Mouse (Mus musculus): Measurements from ENCODE around the gene Kctd11. TPM values are rescaled to one million over a fixed set of nuclear protein-coding genes. Genes with fewer than 3 reads are reported as not detected.

The Kctd11 gene
- polyA plus RNA-seq, 1 experiment from 2014 or later: 1.9 TPM

GRCm38 (mm10) chr11:69835966-69836335 is 45.3 kb downstream of the Kctd11 start:
- Histone ChIP-seq H3K4me2 (ENCODE audit: low read length) (peak overlapping the region; percentile 97), H3K27ac (ENCODE audit: low read length) (peak overlapping the region; percentile 98), H3K4me1 (ENCODE audit: control insufficient read depth, insufficient read depth, low read length) (peaks cover 30% of the 10 kb centered on the region), H3K27me3 (ENCODE audit: control insufficient read depth, insufficient read depth, low read depth, low read length) (no peaks in the 10 kb centered on the region), H3K9ac (ENCODE audit: low read depth, low read length) (peak overlapping the region; percentile 99), H3K9me3 (replicated peaks; ENCODE audit: control insufficient read depth, low read length, poor library complexity, severe bottlenecking) (no peaks in the 10 kb centered on the region), H3K36me3 (ENCODE audit: control insufficient read depth, insufficient read depth, low read length) (peaks cover 10% of the 10 kb centered on the region), H3K4me3 (ENCODE audit: low read depth, low read length) (peak overlapping the region; percentile 94)
- 11% methylated on average over 4 of the region's 4 CpGs for WGBS
- no peak for ATAC-seq

- Histone ChIP-seq H3K27ac (ENCODE audit: low read length) (peak overlapping the region; percentile 98), H3K36me3 (ENCODE audit: control insufficient read depth, insufficient read depth, low read length) (peaks cover 10% of the 10 kb centered on the region), H3K4me2 (ENCODE audit: low read length) (peak overlapping the region; percentile 97), H3K4me1 (ENCODE audit: control insufficient read depth, insufficient read depth, low read length) (peaks cover 30% of the 10 kb centered on the region), H3K9me3 (replicated peaks; ENCODE audit: control insufficient read depth, low read length, poor library complexity, severe bottlenecking) (no peaks in the 10 kb centered on the region), H3K27me3 (ENCODE audit: control insufficient read depth, insufficient read depth, low read depth, low read length) (no peaks in the 10 kb centered on the region), H3K4me3 (ENCODE audit: low read depth, low read length) (peak overlapping the region; percentile 94), H3K9ac (ENCODE audit: low read depth, low read length) (peak overlapping the region; percentile 99)
- no peak for ATAC-seq
- 2% methylated on average over 9 of the region's 9 CpGs for WGBS
Measured at GRCm38 (mm10) chr11:69835326-69835965, 45.8 kb downstream of the Kctd11 start.

GRCm38 (mm10) chr11:69834001-69834549 is 47.1 kb downstream of the Kctd11 start:
- peak overlapping the region; percentile 97 for H3K4me2 ChIP-seq (ENCODE audit: low read length)
- 8% methylated on average over 42 of the region's 48 CpGs for WGBS

GRCm38 (mm10) chr11:69833554-69833953 is 47.7 kb downstream of the Kctd11 start:
- H3K4me2 ChIP-seq (ENCODE audit: low read length): peak overlapping the region; percentile 97
- 58% methylated on average over 8 of the region's 8 CpGs for WGBS
- no peaks in the 10 kb centered on the region for H3K9me3 ChIP-seq (replicated peaks; ENCODE audit: control insufficient read depth, low read length, poor library complexity, severe bottlenecking)
- H3K4me1 ChIP-seq (ENCODE audit: control insufficient read depth, insufficient read depth, low read length): peaks cover 23% of the 10 kb centered on the region
- peak overlapping the region; percentile 50; the same call in 1 of the 2 replicates for H3K27ac ChIP-seq (ENCODE audit: low read length)
- peak overlapping the region; percentile 99 for H3K9ac ChIP-seq (ENCODE audit: low read depth, low read length)
- H3K27me3 ChIP-seq (ENCODE audit: control insufficient read depth, insufficient read depth, low read depth, low read length): no peaks in the 10 kb centered on the region
- ATAC-seq: no peak
- H3K4me3 ChIP-seq (ENCODE audit: low read depth, low read length): peak overlapping the region; percentile 94
- peaks cover 13% of the 10 kb centered on the region for H3K36me3 ChIP-seq (ENCODE audit: control insufficient read depth, insufficient read depth, low read length)

More at GRCm38 (mm10) chr11:69834001-69834549, 47.1 kb downstream of the Kctd11 start:
- Histone ChIP-seq H3K9ac (ENCODE audit: low read depth, low read length) (peak overlapping the region; percentile 99), H3K4me3 (ENCODE audit: low read depth, low read length) (peak overlapping the region; percentile 94), H3K27ac (ENCODE audit: low read length) (peak overlapping the region; percentile 50; the same call in 1 of the 2 replicates), H3K27me3 (ENCODE audit: control insufficient read depth, insufficient read depth, low read depth, low read length) (no peaks in the 10 kb centered on the region), H3K9me3 (replicated peaks; ENCODE audit: control insufficient read depth, low read length, poor library complexity, severe bottlenecking) (no peaks in the 10 kb centered on the region), H3K36me3 (ENCODE audit: control insufficient read depth, insufficient read depth, low read length) (peaks cover 13% of the 10 kb centered on the region), H3K4me1 (ENCODE audit: control insufficient read depth, insufficient read depth, low read length) (peaks cover 26% of the 10 kb centered on the region)
- no peak for ATAC-seq

GRCm38 (mm10) chr11:69828832-69829231 is 52.4 kb downstream of the Kctd11 start:
- Histone ChIP-seq H3K9ac (ENCODE audit: low read depth, low read length) (no peak overlapping the region), H3K27me3 (ENCODE audit: control insufficient read depth, insufficient read depth, low read depth, low read length) (no peaks in the 10 kb centered on the region), H3K4me1 (ENCODE audit: control insufficient read depth, insufficient read depth, low read length) (peaks cover 3% of the 10 kb centered on the region), H3K4me2 (ENCODE audit: low read length) (no peak overlapping the region), H3K36me3 (ENCODE audit: control insufficient read depth, insufficient read depth, low read length) (peaks cover 50% of the 10 kb centered on the region), H3K27ac (ENCODE audit: low read length) (no peak overlapping the region), H3K9me3 (replicated peaks; ENCODE audit: control insufficient read depth, low read length, poor library complexity, severe bottlenecking) (no peaks in the 10 kb centered on the region), H3K4me3 (ENCODE audit: low read depth, low read length) (no peak overlapping the region)
- no peak for ATAC-seq
- WGBS: 54% methylated on average over 5 of the region's 5 CpGs

Small RNA genes within 50 kb of the gene (microRNA-seq; reads per million reads assigned to microRNA genes)
- not detected for gene Mir6924

Other genes with a start within 250 kb of the Kctd11 start
- gene Fxr2, start 248.4 kb downstream of the Kctd11 start, polyA plus RNA-seq (2015; fragmentation: Nextera tagmentation; extraction: Ambion mirVana): 33.3 and 37.3 TPM in 2 replicates
- not detected in 2 replicates for gene Sox15, start 226.1 kb downstream of the Kctd11 start, polyA plus RNA-seq (2015; fragmentation: Nextera tagmentation; extraction: Ambion mirVana)
- gene Mpdu1, start 218.8 kb downstream of the Kctd11 start, polyA plus RNA-seq (2015; fragmentation: Nextera tagmentation; extraction: Ambion mirVana): 101 and 104 TPM in 2 replicates
- 6.4 and 9.7 TPM in 2 replicates for gene Cd68, start 215.3 kb downstream of the Kctd11 start, polyA plus RNA-seq (2015; fragmentation: Nextera tagmentation; extraction: Ambion mirVana)
- gene Eif4a1, start 209.0 kb downstream of the Kctd11 start, polyA plus RNA-seq (2015; fragmentation: Nextera tagmentation; extraction: Ambion mirVana): 477 and 496 TPM in 2 replicates
- 94.0 and 98.5 TPM in 2 replicates for gene Senp3, start 199.3 kb downstream of the Kctd11 start, polyA plus RNA-seq (2015; fragmentation: Nextera tagmentation; extraction: Ambion mirVana)
- 0.53 and 0.66 TPM in 2 replicates for gene Tnfsf13, start 195.6 kb downstream of the Kctd11 start, polyA plus RNA-seq (2015; fragmentation: Nextera tagmentation; extraction: Ambion mirVana)
- 2.3 and 3.0 TPM in 2 replicates for gene Tnfsf12, start 185.6 kb downstream of the Kctd11 start, polyA plus RNA-seq (2015; fragmentation: Nextera tagmentation; extraction: Ambion mirVana)
- 0.60 and 0.87 TPM in 2 replicates for gene Tnfsfm13, start 185.3 kb downstream of the Kctd11 start, polyA plus RNA-seq (2015; fragmentation: Nextera tagmentation; extraction: Ambion mirVana)
- 13.0 and 15.5 TPM in 2 replicates for gene Polr2a, start 122.8 kb downstream of the Kctd11 start, polyA plus RNA-seq (2015; fragmentation: Nextera tagmentation; extraction: Ambion mirVana)
- 0.21 and 0.22 TPM in 2 replicates for gene Slc35g3, start 119.4 kb downstream of the Kctd11 start, polyA plus RNA-seq (2015; fragmentation: Nextera tagmentation; extraction: Ambion mirVana)
- 4.2 and 5.2 TPM in 2 replicates for gene Zbtb4, start 115.5 kb downstream of the Kctd11 start, polyA plus RNA-seq (2015; fragmentation: Nextera tagmentation; extraction: Ambion mirVana)
- gene Chrnb1, start 85.5 kb downstream of the Kctd11 start, polyA plus RNA-seq (2015; fragmentation: Nextera tagmentation; extraction: Ambion mirVana): 1.4 and 1.6 TPM in 2 replicates
- gene Fgf11, start 79.5 kb downstream of the Kctd11 start, polyA plus RNA-seq (2015; fragmentation: Nextera tagmentation; extraction: Ambion mirVana): 4.1 and 4.5 TPM in 2 replicates
- 0.54 and 0.56 TPM in 2 replicates for gene Tmem102, start 75.8 kb downstream of the Kctd11 start, polyA plus RNA-seq (2015; fragmentation: Nextera tagmentation; extraction: Ambion mirVana)
- not detected in 2 replicates for gene Gm39566, start 66.1 kb downstream of the Kctd11 start, polyA plus RNA-seq (2015; fragmentation: Nextera tagmentation; extraction: Ambion mirVana)
- not detected in 2 replicates for gene Spem2, start 62.9 kb downstream of the Kctd11 start, polyA plus RNA-seq (2015; fragmentation: Nextera tagmentation; extraction: Ambion mirVana)
- gene Spem1, start 59.2 kb downstream of the Kctd11 start, polyA plus RNA-seq (2015; fragmentation: Nextera tagmentation; extraction: Ambion mirVana): 0.24 and 0.68 TPM in 2 replicates
- gene Nlgn2, start 43.6 kb downstream of the Kctd11 start, polyA plus RNA-seq (2015; fragmentation: Nextera tagmentation; extraction: Ambion mirVana): 20.6 and 21.5 TPM in 2 replicates
- 271 and 312 TPM in 2 replicates for gene Tmem256, start 42.9 kb downstream of the Kctd11 start, polyA plus RNA-seq (2015; fragmentation: Nextera tagmentation; extraction: Ambion mirVana)
- 46.3 and 48.1 TPM in 2 replicates for gene Plscr3, start 35.0 kb downstream of the Kctd11 start, polyA plus RNA-seq (2015; fragmentation: Nextera tagmentation; extraction: Ambion mirVana)
- 0.11 and 0.35 TPM in 2 replicates for gene Tnk1, start 22.7 kb downstream of the Kctd11 start, polyA plus RNA-seq (2015; fragmentation: Nextera tagmentation; extraction: Ambion mirVana)
- gene Tmem95, start 3.4 kb downstream of the Kctd11 start, polyA plus RNA-seq (2015; fragmentation: Nextera tagmentation; extraction: Ambion mirVana): not detected in 2 replicates
- gene Acap1, start 14.1 kb upstream of the Kctd11 start, polyA plus RNA-seq (2015; fragmentation: Nextera tagmentation; extraction: Ambion mirVana): 0.26 and 0.42 TPM in 2 replicates
- gene 2810408A11Rik, start 19.6 kb upstream of the Kctd11 start, polyA plus RNA-seq (2015; fragmentation: Nextera tagmentation; extraction: Ambion mirVana): 6.6 and 7.4 TPM in 2 replicates
- gene Neurl4, start 19.7 kb upstream of the Kctd11 start, polyA plus RNA-seq (2015; fragmentation: Nextera tagmentation; extraction: Ambion mirVana): 18.7 and 24.1 TPM in 2 replicates
- 70.3 TPM in 2 replicates for gene Gps2, start 32.5 kb upstream of the Kctd11 start, polyA plus RNA-seq (2015; fragmentation: Nextera tagmentation; extraction: Ambion mirVana)
- 1,061 and 1,062 TPM in 2 replicates for gene Eif5a, start 40.6 kb upstream of the Kctd11 start, polyA plus RNA-seq (2015; fragmentation: Nextera tagmentation; extraction: Ambion mirVana)
- 5.1 and 7.2 TPM in 2 replicates for gene Ybx2, start 54.4 kb upstream of the Kctd11 start, polyA plus RNA-seq (2015; fragmentation: Nextera tagmentation; extraction: Ambion mirVana)
- gene Slc2a4, start 66.8 kb upstream of the Kctd11 start, polyA plus RNA-seq (2015; fragmentation: Nextera tagmentation; extraction: Ambion mirVana): 3.1 and 3.2 TPM in 2 replicates
- 0.40 and 0.70 TPM in 2 replicates for gene Cldn7, start 83.4 kb upstream of the Kctd11 start, polyA plus RNA-seq (2015; fragmentation: Nextera tagmentation; extraction: Ambion mirVana)
- gene Ctdnep1, start 99.8 kb upstream of the Kctd11 start, polyA plus RNA-seq (2015; fragmentation: Nextera tagmentation; extraction: Ambion mirVana): 23.0 and 24.4 TPM in 2 replicates
- gene Elp5, start 101.1 kb upstream of the Kctd11 start, polyA plus RNA-seq (2015; fragmentation: Nextera tagmentation; extraction: Ambion mirVana): 162 and 173 TPM in 2 replicates
- gene Gabarap, start 109.7 kb upstream of the Kctd11 start, polyA plus RNA-seq (2015; fragmentation: Nextera tagmentation; extraction: Ambion mirVana): 527 and 528 TPM in 2 replicates
- 51.2 and 58.6 TPM in 2 replicates for gene Phf23, start 114.4 kb upstream of the Kctd11 start, polyA plus RNA-seq (2015; fragmentation: Nextera tagmentation; extraction: Ambion mirVana)
- 21.9 and 26.1 TPM in 2 replicates for gene Dvl2, start 119.2 kb upstream of the Kctd11 start, polyA plus RNA-seq (2015; fragmentation: Nextera tagmentation; extraction: Ambion mirVana)
- gene Acadvl, start 134.0 kb upstream of the Kctd11 start, polyA plus RNA-seq (2015; fragmentation: Nextera tagmentation; extraction: Ambion mirVana): 56.3 and 61.6 TPM in 2 replicates
- 23.4 and 30.0 TPM in 2 replicates for gene Dlg4, start 135.5 kb upstream of the Kctd11 start, polyA plus RNA-seq (2015; fragmentation: Nextera tagmentation; extraction: Ambion mirVana)
- gene Asgr1, start 172.7 kb upstream of the Kctd11 start, polyA plus RNA-seq (2015; fragmentation: Nextera tagmentation; extraction: Ambion mirVana): 2.3 and 3.0 TPM in 2 replicates
- not detected in 2 replicates for gene Asgr2, start 211.2 kb upstream of the Kctd11 start, polyA plus RNA-seq (2015; fragmentation: Nextera tagmentation; extraction: Ambion mirVana)
- gene Mgl2, start 248.9 kb upstream of the Kctd11 start, polyA plus RNA-seq (2015; fragmentation: Nextera tagmentation; extraction: Ambion mirVana): 1.1 and 1.2 TPM in 2 replicates

Data from midbrain, embryonic 16.5 days (tissue).